Mouse (Mus musculus) layer of hippocampus, adult 11-12 months (tissue): Measurements from ENCODE around the gene Nploc4.
A peak's percentile ranks its signal among the peaks of the same experiment; 100 is the strongest.

ENCODE experiments used
- DNase-seq: peaks from one replicate; pipeline ENCODE4 v3.0.0; 2022; ENCODE audit warnings: low spot score

Gene Nploc4

GRCm38 (mm10) chr11:120378031-120378610, 59.4 kb downstream of the Nploc4 start:
- DNase-seq, result no peak

GRCm38 (mm10) chr11:120377337-120377736, 60.2 kb downstream of the Nploc4 start:
- no peak for DNase-seq

GRCm38 (mm10) chr11:120376302-120377160, 61.0 kb downstream of the Nploc4 start:
- DNase-seq, result no peak

- DNase-seq, result no peak
Measured at GRCm38 (mm10) chr11:120375324-120375723, 62.2 kb downstream of the Nploc4 start.

GRCm38 (mm10) chr11:120373820-120374586, 63.5 kb downstream of the Nploc4 start:
- no peak for DNase-seq

GRCm38 (mm10) chr11:120373025-120373424, 64.5 kb downstream of the Nploc4 start:
- no peak for DNase-seq

- DNase-seq, result peak; percentile 71
Measured at GRCm38 (mm10) chr11:120369656-120370055, 67.9 kb downstream of the Nploc4 start.

GRCm38 (mm10) chr11:120366443-120367027, 71.0 kb downstream of the Nploc4 start:
- no peak for DNase-seq

- no peak for DNase-seq
Measured at GRCm38 (mm10) chr11:120362891-120363290, 74.6 kb downstream of the Nploc4 start.

- no peak for DNase-seq
Measured at GRCm38 (mm10) chr11:120361295-120361694, 76.2 kb downstream of the Nploc4 start, which contains the start of gene Fscn2. TSS of gene Fscn2 (plus strand) at chr11:120361534.

GRCm38 (mm10) chr11:120360755-120361154, 76.8 kb downstream of the Nploc4 start:
- no peak for DNase-seq

GRCm38 (mm10) chr11:120360062-120360461, 77.4 kb downstream of the Nploc4 start:
- no peak for DNase-seq

GRCm38 (mm10) chr11:120359391-120359790, 78.1 kb downstream of the Nploc4 start:
- DNase-seq, result no peak

GRCm38 (mm10) chr11:120357791-120358401, 79.6 kb downstream of the Nploc4 start:
- peak; percentile 84 for DNase-seq

GRCm38 (mm10) chr11:120356900-120357299, 80.6 kb downstream of the Nploc4 start:
- DNase-seq, result no peak

GRCm38 (mm10) chr11:120356319-120356840, 81.1 kb downstream of the Nploc4 start:
- no peak for DNase-seq

GRCm38 (mm10) chr11:120355277-120356039, 82.0 kb downstream of the Nploc4 start:
- DNase-seq, result no peak

- no peak for DNase-seq
Measured at GRCm38 (mm10) chr11:120354304-120355276, 82.9 kb downstream of the Nploc4 start.

- DNase-seq, result peak; percentile 67
Measured at GRCm38 (mm10) chr11:120353500-120354303, 83.8 kb downstream of the Nploc4 start.
